Mouse (Mus musculus) layer of hippocampus, postnatal 10 days (tissue): ENCODE measurements around the gene Selenoi. TPM values are rescaled to one million over a fixed set of nuclear protein-coding genes. Genes with fewer than 3 reads are reported as not detected.

Experiments used
- total RNA-seq, 2 experiments: library from RNA; stranded (reverse); gene quantifications; 2 replicates each; pipeline ENCODE4 v1.2.3; 2021

Selenoi gene
- total RNA-seq, 2 experiments from 2014 or later: 59.5 to 61.1 TPM

Other genes with a start within 250 kb of the Selenoi start
- not detected for gene Il6, start 219.5 kb upstream of the Selenoi start, total RNA-seq
- 1 to 10 TPM; 9.4 to 9.5 TPM for gene Tyms, start 159.0 kb upstream of the Selenoi start, total RNA-seq
- 10 to 100 TPM; 14.5 to 15.8 TPM for gene Garem2, start 127.4 kb upstream of the Selenoi start, total RNA-seq
- gene 3110082J24Rik, start 126.5 kb upstream of the Selenoi start, total RNA-seq: 1 to 10 TPM; 5.0 TPM
- gene Hadha, start 77.4 kb upstream of the Selenoi start, total RNA-seq: 10 to 100 TPM; 69.7 to 95.5 TPM
- gene Hadhb, start 77.3 kb upstream of the Selenoi start, total RNA-seq: 10 to 100 TPM; 68.6 to 75.7 TPM
- gene Adgrf3, start 26.9 kb upstream of the Selenoi start, total RNA-seq: not detected
- 10 to 100 TPM; 16.3 to 16.5 TPM for gene Drc1, start 48.8 kb downstream of the Selenoi start, total RNA-seq
- 1 to 10 TPM; 7.0 to 7.3 TPM for gene Otof, start 229.4 kb downstream of the Selenoi start, total RNA-seq
- gene 1700001C02Rik, start 233.5 kb downstream of the Selenoi start, total RNA-seq: 1 to 10 TPM in 1 of 2 experiments, not detected in 1; 1.3 TPM